Mouse (Mus musculus) T-helper 17 cell (primary cell): ENCODE data around the gene Slc25a39.
"Not testable (repeated sequence)": the region's sequence is repeated elsewhere in the genome, so short reads cannot be mapped to it uniquely, and the experiment has no call there.

Source experiments
- in situ Hi-C, 2 experiments: fragments of 300-600 bp; cut with MboI, MseI; formaldehyde crosslinking; loops; 1 replicate in 1 of 2; 2 replicates in 1 of 2; pipeline ENCODE4 v1.15.1; 2025; ENCODE audit warnings: high pct_unique_total_duplicates in 2 of 2

Gene Slc25a39

DNA sequence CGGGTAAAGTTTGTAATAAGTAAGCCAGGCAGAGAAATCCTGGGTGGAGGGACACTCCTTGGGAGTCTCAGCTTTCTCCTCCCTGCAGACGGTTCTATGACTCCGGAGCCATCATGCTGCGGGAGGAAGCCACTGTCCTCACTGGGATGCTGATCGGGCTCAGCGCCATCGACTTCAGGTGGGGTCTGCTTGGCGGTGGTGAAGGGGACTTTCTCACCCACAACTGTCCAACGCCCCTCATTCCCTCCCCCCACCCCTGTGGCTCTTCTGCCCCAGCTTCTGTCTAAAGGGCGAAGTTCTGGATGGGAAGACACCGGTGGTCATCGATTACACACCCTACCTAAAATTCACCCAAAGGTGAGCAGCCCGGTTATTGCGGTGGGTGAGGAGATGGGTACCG is 8.6 kb downstream of the Slc25a39 start:
- in situ Hi-C loops, result no loop called here

- in situ Hi-C loops, result no loop called here
Observed at GRCm38 (mm10) chr11:102398007-102398825, 9.5 kb downstream of the Slc25a39 start.

GRCm38 (mm10) chr11:102396671-102397141 is 11.0 kb downstream of the Slc25a39 start:
- in situ Hi-C loops, result no loop called here

DNA sequence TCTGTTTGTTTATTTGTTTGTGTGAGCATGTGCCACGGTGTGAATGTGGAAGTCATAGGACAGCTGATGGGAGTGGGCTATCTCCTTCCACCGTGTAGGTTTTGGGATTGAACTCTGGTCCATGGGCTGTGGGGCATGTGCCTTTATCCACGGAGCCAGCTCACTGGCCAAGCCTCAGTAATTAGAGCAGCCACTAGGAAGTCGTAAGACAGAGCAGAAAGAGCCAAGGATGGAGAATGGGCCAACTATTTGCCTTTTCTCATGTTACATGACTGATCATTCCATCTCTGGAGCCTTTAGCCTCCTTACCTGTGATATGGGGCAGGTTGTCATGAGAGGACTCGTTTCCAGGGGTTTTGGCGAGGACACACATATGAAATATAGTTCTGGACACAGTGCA is 11.5 kb downstream of the Slc25a39 start:
- in situ Hi-C loops, result no loop called here

- in situ Hi-C loops, result no loop called here
Observed at GRCm38 (mm10) chr11:102395250-102395649, 12.5 kb downstream of the Slc25a39 start.

GRCm38 (mm10) chr11:102394421-102395124 is 13.2 kb downstream of the Slc25a39 start:
- in situ Hi-C loops, result no loop called here

- in situ Hi-C loops, result no loop called here
Observed at GRCm38 (mm10) chr11:102393719-102394420, 13.9 kb downstream of the Slc25a39 start.

DNA sequence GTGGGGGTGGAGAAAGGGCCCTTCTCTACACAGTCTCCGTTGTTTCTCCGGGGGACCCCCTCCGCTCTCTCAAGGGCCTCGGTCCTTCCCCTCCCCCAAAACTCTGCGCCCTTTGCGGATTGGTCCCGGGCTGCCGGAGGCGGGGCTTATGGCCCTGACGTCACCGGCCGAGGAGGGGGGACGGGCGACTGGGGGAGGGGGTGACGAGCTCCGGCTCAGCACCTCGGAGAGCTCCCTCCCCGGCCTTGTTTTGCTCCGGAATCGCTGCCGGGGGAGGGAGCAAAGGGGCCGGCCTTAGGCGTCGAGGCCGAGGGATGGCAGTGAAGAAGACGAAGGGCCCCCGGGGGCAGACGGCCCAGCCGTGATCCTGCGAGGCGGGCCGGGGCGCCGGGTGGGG is 14.5 kb downstream of the Slc25a39 start, which contains the start of gene Rundc3a:
Gene Rundc3a (plus strand): TSS at position 166 of the 397 bp plus-strand sequence.
- in situ Hi-C loops, result no loop called here

DNA sequence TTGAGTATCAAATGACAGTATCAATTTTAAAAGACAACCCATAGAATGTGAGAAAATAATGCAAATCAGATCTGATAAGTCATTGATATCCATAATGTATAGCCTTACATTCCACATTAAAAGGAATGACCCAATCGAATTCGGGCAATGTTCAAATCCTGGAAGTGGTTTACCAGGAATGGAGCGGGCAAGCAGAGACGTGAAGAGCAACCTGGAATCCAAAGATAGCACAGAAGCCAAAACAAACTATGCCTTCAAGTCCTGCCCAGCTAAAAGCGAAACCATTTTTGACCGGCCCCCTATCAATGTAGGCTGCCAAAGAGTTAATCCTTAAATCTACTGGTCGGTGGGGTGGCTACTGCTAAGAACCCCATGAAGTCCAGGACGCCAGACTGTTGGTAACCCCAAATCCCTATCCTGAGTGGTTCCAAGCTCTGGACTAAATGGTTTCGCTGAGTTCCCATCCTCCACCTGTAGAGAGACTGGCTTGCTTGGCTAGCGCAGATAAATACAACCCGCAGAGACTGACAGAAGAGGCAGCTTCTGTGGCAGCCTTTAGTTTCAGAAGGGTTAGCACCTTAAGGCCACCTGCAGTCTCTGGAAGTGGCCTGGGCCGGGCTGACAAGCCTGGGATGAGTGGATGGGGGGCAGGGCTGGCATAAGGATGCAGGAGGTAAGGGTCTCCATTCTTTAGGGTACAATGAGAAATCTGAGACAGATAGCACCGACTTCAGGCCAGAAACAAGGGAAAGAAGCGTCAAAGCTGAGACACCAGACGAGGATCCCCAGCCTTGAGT is 15.1 kb downstream of the Slc25a39 start:
- in situ Hi-C loops, result no loop called here

DNA sequence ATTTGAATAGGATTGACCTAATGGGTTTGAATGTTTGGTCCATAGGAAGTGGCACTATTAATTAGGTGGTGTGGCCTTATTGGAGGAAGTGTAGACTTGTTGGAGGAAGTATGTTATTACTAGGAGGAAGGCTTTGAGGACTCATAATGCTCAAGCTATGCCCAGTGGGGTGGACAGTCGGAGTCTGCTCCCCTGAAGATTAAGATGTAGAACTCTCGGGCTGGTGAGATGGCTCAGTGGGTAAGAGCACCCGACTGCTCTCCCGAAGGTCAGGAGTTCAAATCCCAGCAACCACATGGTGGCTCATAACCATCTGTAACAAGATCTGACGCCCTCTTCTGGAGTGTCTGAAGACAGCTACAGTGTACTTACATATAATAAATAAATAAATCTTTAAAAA is 18.3 kb downstream of the Slc25a39 start:
- in situ Hi-C loops, result not testable (repeated sequence)

- in situ Hi-C loops, result no loop called here
Observed at GRCm38 (mm10) chr11:102386121-102386520, 21.6 kb downstream of the Slc25a39 start.

DNA sequence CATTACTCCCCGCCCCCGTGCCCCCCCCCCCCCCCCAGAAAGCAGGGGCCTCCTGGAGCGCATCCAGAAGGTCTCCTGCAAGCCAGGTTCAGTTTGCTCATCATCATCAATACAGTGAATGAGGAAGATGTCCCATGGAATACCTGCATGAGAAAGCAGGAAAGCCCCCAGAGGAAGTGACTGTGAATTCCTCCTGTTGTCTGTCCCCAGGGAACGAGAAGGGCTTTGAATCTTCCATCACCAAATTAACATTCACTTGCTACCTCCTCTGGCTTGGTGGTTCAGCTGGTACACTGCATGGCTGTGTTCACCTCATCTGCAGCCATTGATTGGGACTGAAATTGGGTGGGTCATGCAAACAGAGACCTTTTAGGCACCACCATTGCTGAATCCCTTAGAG is 22.7 kb downstream of the Slc25a39 start:
- in situ Hi-C loops, result no loop called here

DNA sequence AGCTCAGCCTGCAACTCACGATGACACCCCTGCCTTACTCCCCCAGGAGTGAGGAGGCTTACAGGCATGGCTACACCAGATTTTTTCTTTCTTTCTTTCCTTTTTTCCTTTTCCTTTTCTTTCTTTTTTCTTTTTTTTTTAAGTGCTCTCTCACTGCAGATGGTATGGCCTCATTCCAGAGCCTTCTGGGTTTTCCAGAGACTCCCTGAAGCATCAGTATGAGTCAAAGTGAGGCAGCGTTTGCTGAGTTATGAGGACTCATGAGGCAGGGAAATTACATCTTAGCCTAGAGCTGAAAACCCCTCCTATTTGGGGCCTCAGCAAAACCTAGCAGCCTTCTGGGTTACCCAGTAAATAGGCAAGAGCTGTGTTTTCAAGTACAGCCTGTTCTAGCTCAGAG is 23.3 kb downstream of the Slc25a39 start:
- in situ Hi-C loops, result no loop called here

GRCm38 (mm10) chr11:102383365-102384136 is 24.2 kb downstream of the Slc25a39 start:
- in situ Hi-C loops, result no loop called here

DNA sequence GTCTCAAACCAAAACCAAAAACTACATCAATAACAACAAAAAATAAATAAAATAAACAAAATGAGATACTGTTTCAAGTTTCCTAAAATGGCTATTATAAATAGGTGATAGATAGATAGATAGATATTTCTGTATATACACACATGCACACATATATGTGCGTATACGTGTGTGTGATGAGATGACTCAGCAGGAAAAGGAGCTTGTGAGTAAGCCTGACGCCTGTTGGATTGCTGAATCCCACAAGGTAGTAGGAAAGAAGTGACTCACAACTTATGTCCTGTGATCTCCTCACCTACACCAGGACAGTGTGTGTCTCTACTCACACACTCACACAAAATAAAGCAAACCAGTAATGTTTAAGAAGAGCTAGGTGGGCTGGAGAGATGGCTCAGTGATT is 25.0 kb downstream of the Slc25a39 start:
- in situ Hi-C loops, result no loop called here

- in situ Hi-C loops, result no loop called here
Observed at GRCm38 (mm10) chr11:102381341-102382100, 26.2 kb downstream of the Slc25a39 start.

DNA sequence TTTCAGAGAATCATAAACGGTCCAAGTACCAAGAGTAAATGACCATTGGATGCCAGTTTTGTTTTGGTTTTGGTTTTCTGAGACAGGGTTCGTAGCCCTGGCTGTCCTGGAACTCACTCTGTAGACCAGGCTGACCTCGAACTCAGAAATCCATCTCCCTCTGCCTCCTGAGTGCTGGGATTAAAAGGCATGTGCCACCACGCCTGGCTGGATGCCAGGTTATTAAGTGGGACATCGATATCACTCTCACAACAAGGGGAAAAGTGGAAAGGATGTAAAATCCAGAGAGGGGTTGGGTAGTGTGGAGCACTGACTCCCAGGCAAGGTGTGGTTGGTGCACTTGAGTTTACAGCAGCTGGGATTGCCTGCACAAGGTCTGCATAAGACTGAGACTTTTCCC is 27.7 kb downstream of the Slc25a39 start:
- in situ Hi-C loops, result no loop called here

- in situ Hi-C loops, result no loop called here
Observed at GRCm38 (mm10) chr11:102377186-102377585, 30.6 kb downstream of the Slc25a39 start.

DNA sequence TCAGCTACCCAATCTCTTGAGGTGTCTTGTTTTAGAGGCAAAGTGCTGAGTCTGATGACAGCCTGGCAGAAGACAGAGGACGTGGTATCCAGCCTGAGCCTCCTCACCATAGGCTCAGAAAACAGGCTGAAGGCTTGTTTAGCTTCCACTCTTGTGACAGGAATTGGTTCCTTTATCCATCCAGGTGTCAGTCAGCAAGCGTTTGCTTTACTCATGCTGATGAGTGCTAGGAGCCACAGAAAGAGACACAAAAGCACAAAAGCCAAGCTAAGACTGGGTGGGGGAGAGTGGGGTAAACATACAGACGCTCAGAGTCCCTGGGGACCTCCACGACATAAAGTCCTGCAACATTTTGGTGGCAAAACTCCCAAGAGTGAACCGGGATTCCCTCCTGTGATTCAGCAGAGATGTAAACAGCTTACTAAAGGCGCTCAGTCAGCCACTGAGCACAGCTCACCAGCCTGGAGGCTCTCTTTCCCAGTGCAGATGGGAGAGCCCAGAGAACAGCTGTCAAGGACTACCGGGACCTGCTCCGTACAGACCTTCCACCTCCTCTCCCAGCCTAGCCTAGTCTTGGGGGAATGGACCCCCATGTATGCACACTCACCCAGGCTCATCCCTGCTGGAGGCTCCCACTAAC is 31.4 kb downstream of the Slc25a39 start:
- in situ Hi-C loops, result no loop called here
